ENCODE assay signal across 8 mouse cellular contexts in genomic region chrX:135009471-135009815, GRCm38 (mm10). TPM values are rescaled to one million over a fixed set of nuclear protein-coding genes. Genes with fewer than 3 reads are reported as not detected.
A peak's percentile ranks its signal among the peaks of the same experiment; 100 is the strongest.
DNase-seq lines count a peak whose midpoint lies in the region; ATAC-seq lines count a peak whose summit lies in the region.

No protein-coding gene starts in this region.

- 0 out of 2 replicates have a peak overlapping the region, but pooled peaks have one; percentile 86 for H3K27ac ChIP-seq in neural tube, embryonic 11.5 days (ENCODE audit: low read depth, low read length)
- H3K27ac ChIP-seq in limb, embryonic 15.5 days: peak overlapping the region; percentile 33; the same call in 1 of the 2 replicates
- no peak overlapping the region for H3K27ac ChIP-seq in stomach, embryonic 16.5 days (ENCODE audit: low read length)

- H3K27me3 ChIP-seq in erythroblast, embryonic 14.5 days (ENCODE audit: control insufficient read depth): peaks cover 2% of the 10 kb centered on the region
- H3K27me3 ChIP-seq in neural tube, embryonic 11.5 days (ENCODE audit: control insufficient read depth, insufficient read depth, low read length): no peaks in the 10 kb centered on the region
- H3K27me3 ChIP-seq in limb, embryonic 15.5 days: peaks cover 18% of the 10 kb centered on the region
- H3K27me3 ChIP-seq in stomach, embryonic 16.5 days (ENCODE audit: control insufficient read depth, insufficient read depth, low read length): no peaks in the 10 kb centered on the region; the same call in 1 of the 2 replicates

- 31% methylated on average over 6 of the region's 6 CpGs for WGBS in neural tube, embryonic 11.5 days
- 33% methylated on average over 6 of the region's 6 CpGs for WGBS in limb, embryonic 15.5 days
- WGBS in stomach, embryonic 16.5 days: 30% methylated on average over 6 of the region's 6 CpGs

- peaks cover 6% of the 10 kb centered on the region for H3K4me1 ChIP-seq in erythroblast, embryonic 14.5 days (ENCODE audit: control insufficient read depth)
- H3K4me1 ChIP-seq in neural tube, embryonic 11.5 days (ENCODE audit: control insufficient read depth, insufficient read depth, low read length): peaks cover 3% of the 10 kb centered on the region; the same call in 1 of the 2 replicates
- H3K4me1 ChIP-seq in limb, embryonic 15.5 days: no peaks in the 10 kb centered on the region
- H3K4me1 ChIP-seq in stomach, embryonic 16.5 days (ENCODE audit: control insufficient read depth, insufficient read depth, low read length): no peaks in the 10 kb centered on the region

- no peak; the same call in 1 of the 2 replicates for ATAC-seq in erythroblast, adult 5-6 weeks (replicated peaks; ENCODE audit: low FRiP score, poor library complexity, severe bottlenecking)
- no peak for ATAC-seq in neural tube, embryonic 11.5 days (ENCODE audit: insufficient read depth, low FRiP score, low TSS enrichment)
- no peak for ATAC-seq in limb, embryonic 15.5 days (ENCODE audit: insufficient number of reproducible peaks, low FRiP score, low TSS enrichment, low read depth)
- ATAC-seq in stomach, embryonic 16.5 days (ENCODE audit: insufficient read depth, low FRiP score): no peak

- DNase-seq in neural tube, embryonic 11.5 days (ENCODE audit: low spot score): no peak
- DNase-seq in neural tube, embryonic 10.5 days (ENCODE audit: extremely low spot score, low spot score): no peak
- DNase-seq in spleen, postnatal 14 days (ENCODE audit: low spot score in 2 of 2): no peak
- DNase-seq in MN1 (ENCODE audit: low spot score): no peak

- no peaks in the 10 kb centered on the region for H3K36me3 ChIP-seq in erythroblast, embryonic 14.5 days (ENCODE audit: control insufficient read depth)
- no peaks in the 10 kb centered on the region for H3K36me3 ChIP-seq in neural tube, embryonic 11.5 days (ENCODE audit: control insufficient read depth, insufficient read depth, low read length)
- no peaks in the 10 kb centered on the region for H3K36me3 ChIP-seq in limb, embryonic 15.5 days
- no peaks in the 10 kb centered on the region for H3K36me3 ChIP-seq in stomach, embryonic 16.5 days (ENCODE audit: control insufficient read depth, insufficient read depth, low read length)

- H3K9ac ChIP-seq in neural tube, embryonic 11.5 days (ENCODE audit: low read length): no peak overlapping the region
- no peak overlapping the region for H3K9ac ChIP-seq in limb, embryonic 15.5 days
- no peak overlapping the region for H3K9ac ChIP-seq in stomach, embryonic 16.5 days (ENCODE audit: low read length)

- H3K4me2 ChIP-seq in neural tube, embryonic 11.5 days (ENCODE audit: low read depth): peak overlapping the region; percentile 33; the same call in 1 of the 2 replicates
- H3K4me2 ChIP-seq in limb, embryonic 15.5 days: peak overlapping the region; percentile 35
- H3K4me2 ChIP-seq in stomach, embryonic 16.5 days (ENCODE audit: low read depth, low read length): peak overlapping the region; percentile 49

- H3K9me3 ChIP-seq in erythroblast, embryonic 14.5 days (ENCODE audit: control insufficient read depth, low read length): no peaks in the 10 kb centered on the region
- no peaks in the 10 kb centered on the region for H3K9me3 ChIP-seq in neural tube, embryonic 11.5 days (ENCODE audit: control insufficient read depth, low read length)
- no peaks in the 10 kb centered on the region for H3K9me3 ChIP-seq in limb, embryonic 15.5 days
- no peaks in the 10 kb centered on the region for H3K9me3 ChIP-seq in stomach, embryonic 16.5 days (replicated peaks; ENCODE audit: control insufficient read depth, low read length)

- peak overlapping the region; percentile 80 for H3K4me3 ChIP-seq in erythroblast, embryonic 14.5 days (replicated peaks)
- H3K4me3 ChIP-seq in neural tube, embryonic 11.5 days (ENCODE audit: low read depth, low read length): peak overlapping the region; percentile 55
- H3K4me3 ChIP-seq in limb, embryonic 15.5 days: peak overlapping the region; percentile 58
- H3K4me3 ChIP-seq in stomach, embryonic 16.5 days (replicated peaks; ENCODE audit: low read length): peak overlapping the region; percentile 53

RNA-seq across cellular contexts. Expression of gene Zmat1, which starts 0.4 kb away (rescaled TPM):
- polyA plus RNA-seq in erythroblast, embryonic 14.5 days (2012): 0.02 TPM in 2 replicates
- total RNA-seq in erythroblast, adult 5-6 weeks (2015; ENCODE audit: low replicate concordance): 0.19 and 1.3 TPM in 2 replicates
- total RNA-seq in erythroblast, adult 5-6 weeks (2017; ENCODE audit: low replicate concordance): 0.56 and 0.68 TPM in 2 replicates
- 5.5 and 6.0 TPM in 2 replicates for polyA plus RNA-seq in neural tube, embryonic 11.5 days (2014; fragmentation: Nextera tagmentation; extraction: Ambion mirVana)
- polyA plus RNA-seq in limb, embryonic 15.5 days (2015; fragmentation: Nextera tagmentation; extraction: Ambion mirVana): 6.2 and 6.5 TPM in 2 replicates
- polyA plus RNA-seq in stomach, embryonic 16.5 days (2015; fragmentation: Nextera tagmentation; extraction: Ambion mirVana): 4.4 and 5.0 TPM in 2 replicates

RNA-seq across cellular contexts. Expression of gene Nxf2, which starts 44.9 kb away (rescaled TPM):
- polyA plus RNA-seq in erythroblast, embryonic 14.5 days (2012): not detected in 2 replicates
- 1.0 TPM in 1 of 2 replicates, not detected in the other for total RNA-seq in erythroblast, adult 5-6 weeks (2015; ENCODE audit: low replicate concordance)
- total RNA-seq in erythroblast, adult 5-6 weeks (2017; ENCODE audit: low replicate concordance): not detected in 2 replicates
- 0.19 and 0.35 TPM in 2 replicates for polyA plus RNA-seq in neural tube, embryonic 11.5 days (2014; fragmentation: Nextera tagmentation; extraction: Ambion mirVana)
- polyA plus RNA-seq in limb, embryonic 15.5 days (2015; fragmentation: Nextera tagmentation; extraction: Ambion mirVana): 0.55 and 0.73 TPM in 2 replicates
- 0.59 and 0.64 TPM in 2 replicates for polyA plus RNA-seq in stomach, embryonic 16.5 days (2015; fragmentation: Nextera tagmentation; extraction: Ambion mirVana)
